Mouse (Mus musculus) neural tube, embryonic 11.5 days (tissue): ENCODE results near the gene Pds5a. TPM values are rescaled to one million over a fixed set of nuclear protein-coding genes. Genes with fewer than 3 reads are reported as not detected.

Experiments
- ATAC-seq: fragments of 200-750 bp; cut with Nextera tagmentation; 2 replicates; pipeline ENCODE4 v1.8.0; 2017; ENCODE audit warnings: moderate number of reproducible peaks, mild to moderate bottlenecking, moderate TSS enrichment, moderate library complexity; ENCODE audit not compliant: insufficient read depth, low FRiP score, low TSS enrichment
- DNase-seq: peaks from one replicate; pipeline ENCODE4 v3.0.0-alpha.2; 2015; ENCODE audit warnings: low spot score
- H3K27ac ChIP-seq: fragments of 300-500 bp; sonication (generic); 2 replicates; pipeline ENCODE4 v1.5.1; 2014; ENCODE audit warnings: low read depth, mild to moderate bottlenecking, low read length
- H3K27me3 ChIP-seq: fragments of 300-500 bp; sonication (generic); 2 replicates; pipeline ENCODE4 v1.6.1; 2014; ENCODE audit warnings: mild to moderate bottlenecking, low read length, mixed read lengths; ENCODE audit not compliant: control insufficient read depth, insufficient read depth
- H3K36me3 ChIP-seq: fragments of 300-500 bp; sonication (generic); 2 replicates; pipeline ENCODE4 v1.6.1; 2014; ENCODE audit warnings: mild to moderate bottlenecking, low read length, moderate library complexity, mixed read lengths; ENCODE audit not compliant: control insufficient read depth, insufficient read depth
- H3K4me1 ChIP-seq: fragments of 300-500 bp; sonication (generic); 2 replicates; pipeline ENCODE4 v1.6.1; 2014; ENCODE audit warnings: low read length, mixed read lengths; ENCODE audit not compliant: control insufficient read depth, insufficient read depth
- H3K4me2 ChIP-seq: fragments of 300-500 bp; sonication (generic); 2 replicates; pipeline ENCODE4 v1.6.1; 2014; ENCODE audit warnings: low read depth, mild to moderate bottlenecking, moderate library complexity
- H3K4me3 ChIP-seq: fragments of 300-500 bp; sonication (generic); 2 replicates; pipeline ENCODE4 v1.5.1; 2014; ENCODE audit warnings: low read depth, low read length
- H3K9ac ChIP-seq: fragments of 300-500 bp; sonication (generic); 2 replicates; pipeline ENCODE4 v1.6.1; 2014; ENCODE audit warnings: mild to moderate bottlenecking, low read length
- H3K9me3 ChIP-seq: fragments of 300-500 bp; sonication (generic); 2 replicates; pipeline ENCODE4 v1.6.1; 2016; ENCODE audit warnings: low read length; ENCODE audit not compliant: control insufficient read depth
- WGBS: fragments of 180-500 bp; shearing (Covaris S2); extraction: QIAGEN DNeasy Blood & Tissue Kit; methylation state at CpG from one replicate; pipeline ENCODE4 v1.1.7; 2014; 5-methylcytosine and 5-hydroxymethylcytosine counted together
- polyA plus RNA-seq: library from polyadenylated mRNA; unstranded; fragments of >200 nt; fragmentation: Nextera tagmentation; extraction: Ambion mirVana; gene quantifications from 2 replicates; pipeline ENCODE4 v1.2.1, GENCODE M21; 2014

The Pds5a gene
- polyA plus RNA-seq, 1 experiment from 2014 or later = 124 TPM

GRCm38 (mm10) chr5:65610541-65610940 lies 87.5 kb downstream of the Pds5a start:
- H3K4me3 ChIP-seq = no peak overlapping the region
- no peak overlapping the region for H3K27ac ChIP-seq
- DNase-seq = no peak
- whole genome bisulfite sequencing = 91% methylated on average over 4 of the region's 4 CpGs
- no peaks in the 10 kb centered on the region for H3K27me3 ChIP-seq
- H3K36me3 ChIP-seq = peaks cover 7% of the 10 kb centered on the region
- H3K4me2 ChIP-seq = no peak overlapping the region
- no peak for ATAC-seq
- H3K9me3 ChIP-seq = no peaks in the 10 kb centered on the region
- H3K4me1 ChIP-seq = no peaks in the 10 kb centered on the region
- H3K9ac ChIP-seq = no peak overlapping the region

GRCm38 (mm10) chr5:65609769-65610168 lies 88.3 kb downstream of the Pds5a start:
- Histone ChIP-seq H3K36me3 (peaks cover 4% of the 10 kb centered on the region; the same call in 1 of the 2 replicates), H3K9me3 (no peaks in the 10 kb centered on the region), H3K4me2 (no peak overlapping the region), H3K4me1 (no peaks in the 10 kb centered on the region), H3K9ac (no peak overlapping the region), H3K27ac (no peak overlapping the region), H3K27me3 (no peaks in the 10 kb centered on the region), H3K4me3 (no peak overlapping the region)
- WGBS = 89% methylated on average over 5 of the region's 5 CpGs
- no peak for ATAC-seq
- no peak for DNase-seq

- no peak for DNase-seq
- no peaks in the 10 kb centered on the region for H3K27me3 ChIP-seq
- no peak overlapping the region for H3K27ac ChIP-seq
- H3K4me3 ChIP-seq = no peak overlapping the region
- ATAC-seq = no peak
- 0 out of 2 replicates have a peak, but pooled peaks cover 2% of the 10 kb centered on the region for H3K36me3 ChIP-seq
- 89% methylated on average over 1 of the region's 1 CpGs for WGBS
- no peak overlapping the region for H3K4me2 ChIP-seq
- H3K4me1 ChIP-seq = no peaks in the 10 kb centered on the region
- no peaks in the 10 kb centered on the region for H3K9me3 ChIP-seq
- H3K9ac ChIP-seq = no peak overlapping the region
Measured at GRCm38 (mm10) chr5:65606820-65607219, 91.3 kb downstream of the Pds5a start.

GRCm38 (mm10) chr5:65599681-65600080 lies 98.4 kb downstream of the Pds5a start:
- DNase-seq (no peak), ATAC-seq (no peak)
- WGBS = 93% methylated on average over 7 of the region's 7 CpGs

GRCm38 (mm10) chr5:65592421-65592820 lies 105.7 kb downstream of the Pds5a start:
- ATAC-seq (no peak), DNase-seq (no peak)
- Histone ChIP-seq H3K27ac (no peak overlapping the region), H3K4me1 (no peaks in the 10 kb centered on the region), H3K36me3 (peaks cover 2% of the 10 kb centered on the region; the same call in 1 of the 2 replicates), H3K9me3 (no peaks in the 10 kb centered on the region), H3K9ac (no peak overlapping the region), H3K4me3 (no peak overlapping the region), H3K4me2 (no peak overlapping the region), H3K27me3 (no peaks in the 10 kb centered on the region)
- 92% methylated on average over 2 of the region's 2 CpGs for WGBS

More at GRCm38 (mm10) chr5:65599681-65600080, 98.4 kb downstream of the Pds5a start:
- H3K4me3 ChIP-seq = no peak overlapping the region
- H3K9me3 ChIP-seq = no peaks in the 10 kb centered on the region
- no peak overlapping the region for H3K27ac ChIP-seq
- peaks cover 4% of the 10 kb centered on the region; the same call in 1 of the 2 replicates for H3K36me3 ChIP-seq
- H3K9ac ChIP-seq = no peak overlapping the region
- H3K27me3 ChIP-seq = no peaks in the 10 kb centered on the region
- H3K4me2 ChIP-seq = no peak overlapping the region
- no peaks in the 10 kb centered on the region for H3K4me1 ChIP-seq

- Histone ChIP-seq H3K4me1 (no peaks in the 10 kb centered on the region), H3K4me2 (no peak overlapping the region), H3K27me3 (no peaks in the 10 kb centered on the region), H3K4me3 (no peak overlapping the region), H3K36me3 (peaks cover 2% of the 10 kb centered on the region; the same call in 1 of the 2 replicates), H3K9me3 (no peaks in the 10 kb centered on the region), H3K9ac (no peak overlapping the region), H3K27ac (no peak overlapping the region)
- WGBS = 93% methylated on average over 1 of the region's 1 CpGs
- ATAC-seq (no peak), DNase-seq (no peak)
Measured at GRCm38 (mm10) chr5:65590199-65590598, 107.9 kb downstream of the Pds5a start.

GRCm38 (mm10) chr5:65586291-65586690 lies 111.8 kb downstream of the Pds5a start:
- H3K36me3 ChIP-seq = no peaks in the 10 kb centered on the region; the same call in 1 of the 2 replicates
- H3K9ac ChIP-seq = no peak overlapping the region
- H3K27ac ChIP-seq = no peak overlapping the region
- H3K9me3 ChIP-seq = no peaks in the 10 kb centered on the region
- no peaks in the 10 kb centered on the region for H3K4me1 ChIP-seq
- no peak overlapping the region for H3K4me2 ChIP-seq
- no peaks in the 10 kb centered on the region for H3K27me3 ChIP-seq
- ATAC-seq (no peak), DNase-seq (no peak)
- no peak overlapping the region for H3K4me3 ChIP-seq
- 83% methylated on average over 5 of the region's 5 CpGs for WGBS

- 85% methylated on average over 3 of the region's 3 CpGs for WGBS
- Histone ChIP-seq H3K4me1 (no peaks in the 10 kb centered on the region), H3K4me3 (no peak overlapping the region), H3K27ac (no peak overlapping the region), H3K9ac (no peak overlapping the region), H3K27me3 (no peaks in the 10 kb centered on the region), H3K4me2 (no peak overlapping the region), H3K9me3 (no peaks in the 10 kb centered on the region), H3K36me3 (no peaks in the 10 kb centered on the region; the same call in 1 of the 2 replicates)
- no peak for ATAC-seq
- DNase-seq = no peak
Measured at GRCm38 (mm10) chr5:65578545-65578944, 119.5 kb downstream of the Pds5a start.

- H3K4me2 ChIP-seq = no peak overlapping the region
Measured at GRCm38 (mm10) chr5:65575896-65576295, 122.2 kb downstream of the Pds5a start.

More at GRCm38 (mm10) chr5:65575896-65576295, 122.2 kb downstream of the Pds5a start:
- Histone ChIP-seq H3K4me1 (no peaks in the 10 kb centered on the region), H3K27me3 (no peaks in the 10 kb centered on the region), H3K9ac (no peak overlapping the region), H3K27ac (no peak overlapping the region), H3K9me3 (no peaks in the 10 kb centered on the region), H3K36me3 (no peaks in the 10 kb centered on the region; the same call in 1 of the 2 replicates), H3K4me3 (no peak overlapping the region)
- ATAC-seq = no peak
- no peak for DNase-seq
- 87% methylated on average over 2 of the region's 2 CpGs for WGBS
